Mouse (Mus musculus) brain, adult 10 weeks (tissue): ENCODE data around the gene Adssl1. TPM values are rescaled to one million over a fixed set of nuclear protein-coding genes. Genes with fewer than 3 reads are reported as not detected.

ENCODE experiments used
- polyA plus RNA-seq: library from polyadenylated mRNA; stranded (reverse); fragments of 350-450 nt; fragmentation: Illumina TruSeq; extraction: RNeasy Lipid Tissue Mini Kit (QIAGEN cat#74804); gene quantifications from one replicate; pipeline ENCODE4 v1.2.3, GENCODE M21; 2015; ENCODE audit warnings: low read depth, low replicate concordance

Gene Adssl1
- polyA plus RNA-seq = 27.5 TPM

DNA sequence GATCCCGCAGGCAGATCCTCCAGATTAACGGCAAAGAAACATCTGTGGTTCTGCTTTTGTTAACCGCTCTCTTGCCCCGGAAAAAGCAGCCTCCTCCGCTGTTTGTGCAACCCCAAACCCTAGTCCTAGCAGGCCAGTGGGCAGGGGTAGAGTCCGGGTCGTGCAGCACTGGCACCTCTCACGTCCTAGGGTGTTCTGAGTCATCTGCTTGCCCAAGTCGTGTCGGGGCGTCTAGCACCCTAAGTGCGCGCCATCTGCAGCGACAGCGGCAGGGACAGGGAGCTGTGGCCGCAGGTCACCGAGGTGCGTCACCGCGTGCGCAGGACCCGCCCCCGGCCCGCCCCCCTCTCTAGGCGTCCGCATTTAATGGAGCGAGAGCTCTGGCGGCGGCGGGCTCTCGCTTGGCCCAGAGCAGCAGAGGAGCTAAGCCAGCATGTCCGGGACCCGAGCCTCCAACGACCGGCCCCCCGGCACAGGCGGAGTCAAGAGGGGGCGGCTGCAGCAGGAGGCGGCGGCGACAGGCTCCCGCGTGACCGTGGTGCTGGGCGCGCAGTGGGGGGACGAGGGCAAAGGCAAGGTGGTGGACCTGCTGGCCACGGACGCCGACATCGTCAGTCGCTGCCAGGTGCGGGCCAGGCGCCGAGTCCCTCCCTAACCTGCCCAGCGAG is at the start of gene Adssl1:
Adssl1 (plus strand) TSS at position 360 of the 668 bp plus-strand sequence.

DNA sequence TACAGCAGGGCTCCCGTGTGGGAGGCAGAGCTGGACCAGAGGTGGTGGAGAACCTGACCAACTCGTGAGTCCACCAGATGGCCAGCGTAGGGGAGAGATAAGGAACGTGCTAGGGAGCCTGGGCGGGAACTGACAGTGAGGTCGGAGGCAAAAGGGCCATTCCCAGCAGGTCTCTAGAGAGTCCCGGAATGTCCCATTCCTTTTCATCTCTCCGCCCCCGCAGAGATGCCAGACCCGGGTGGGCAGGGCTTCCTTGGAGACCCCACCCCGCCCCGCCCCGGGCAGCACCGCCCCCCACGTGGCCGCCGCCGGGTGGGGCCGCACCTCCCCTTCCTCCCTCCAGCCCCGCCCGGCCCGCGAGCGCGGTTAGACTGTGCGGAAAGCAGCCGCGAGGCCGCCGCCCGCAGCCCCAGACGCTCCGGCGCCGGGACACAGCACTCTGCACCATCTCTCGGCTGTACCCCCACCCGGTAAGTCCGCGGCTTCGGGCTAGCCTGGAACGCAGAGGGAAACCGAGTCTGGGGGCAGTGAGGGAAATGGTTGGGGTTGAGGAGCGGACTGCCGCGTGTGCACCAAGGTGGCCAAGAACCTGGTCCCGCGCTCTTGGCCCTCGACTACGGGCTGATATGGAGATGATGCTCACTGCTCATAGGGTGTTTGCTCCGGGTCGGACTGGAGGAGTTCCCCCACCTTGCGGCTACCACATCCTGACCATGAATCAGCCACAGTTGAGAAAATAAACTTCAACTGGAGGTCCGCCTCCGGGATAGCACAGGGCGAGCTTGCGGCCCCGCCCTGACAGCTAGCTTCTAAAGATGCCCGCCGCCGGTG is 31.2 kb upstream of the Adssl1 start, which contains the start of gene Inf2:
Inf2 (plus strand) TSS at position 359 of the 831 bp plus-strand sequence.

GRCm38 (mm10) chr12:112644180-112644854 is 24.5 kb downstream of the Adssl1 start, which contains the start of gene Siva1:
Gene Siva1 (plus strand): TSS chr12:112644679.

DNA sequence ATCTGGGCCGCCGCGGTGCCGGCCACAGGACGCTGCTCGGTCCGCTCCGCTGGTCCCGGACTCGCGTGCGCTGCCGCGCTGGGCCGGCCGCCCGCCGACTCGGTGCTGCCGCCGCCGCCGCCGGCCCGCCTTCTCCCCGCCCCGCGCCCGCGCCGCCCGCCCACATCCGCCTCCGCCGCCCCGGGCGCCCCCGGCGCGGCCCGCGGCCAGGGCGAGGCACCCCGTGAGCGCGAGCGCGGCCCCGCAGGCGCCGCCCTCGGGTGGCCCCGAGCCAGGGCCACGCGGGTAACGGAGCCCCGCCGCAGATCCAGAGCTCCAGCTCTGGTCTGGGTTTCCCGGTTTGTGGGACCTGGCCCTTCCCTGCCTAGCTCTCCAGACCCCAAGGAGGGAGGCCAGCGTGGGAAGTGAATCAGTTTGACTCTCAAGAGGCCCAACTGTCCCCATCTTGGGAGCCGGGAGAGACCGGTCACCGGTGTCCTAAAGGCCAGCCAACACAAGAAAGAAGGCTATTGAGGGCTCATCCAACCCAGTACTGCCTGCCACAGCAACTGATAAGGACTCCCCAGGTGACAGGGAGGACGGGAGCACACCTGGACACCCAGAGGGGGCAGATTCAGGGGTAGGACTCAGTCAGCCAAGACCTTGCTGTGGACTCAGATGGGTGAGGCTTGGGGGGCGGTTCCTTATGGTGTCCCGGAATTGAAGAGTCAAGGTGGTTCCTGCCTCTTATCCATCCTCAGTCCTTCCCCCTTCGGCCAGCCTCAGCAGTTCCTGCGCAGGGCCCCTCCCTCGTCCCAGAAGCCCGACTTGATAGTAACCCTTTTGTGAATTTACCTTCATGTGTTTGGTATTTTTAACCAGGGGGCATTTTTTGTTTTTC is 54.5 kb downstream of the Adssl1 start, which contains the start of gene Akt1:
Akt1 (minus strand) TSS at position 753 of the 880 bp plus-strand sequence.

GRCm38 (mm10) chr12:112678555-112679026 is 58.7 kb downstream of the Adssl1 start, which contains the start of gene Zbtb42:
Gene Zbtb42 (plus strand): TSS chr12:112678828.

Other genes with a start within 250 kb of the Adssl1 start
- gene A530016L24Rik, start 130.6 kb upstream of the Adssl1 start, polyA plus RNA-seq = not detected
- gene Tmem179, start 103.3 kb upstream of the Adssl1 start, polyA plus RNA-seq = 114 TPM
- gene Inf2, start 31.3 kb upstream of the Adssl1 start, polyA plus RNA-seq = 124 TPM
- 19.1 TPM for gene Siva1, start 24.6 kb downstream of the Adssl1 start, polyA plus RNA-seq
- 129 TPM for gene Akt1, start 54.8 kb downstream of the Adssl1 start, polyA plus RNA-seq
- gene Zbtb42, start 58.8 kb downstream of the Adssl1 start, polyA plus RNA-seq = 0.97 TPM
- 91.5 TPM for gene Cep170b, start 100.4 kb downstream of the Adssl1 start, polyA plus RNA-seq
- gene Pld4, start 140.6 kb downstream of the Adssl1 start, polyA plus RNA-seq = 9.5 TPM
- gene Ahnak2, start 182.6 kb downstream of the Adssl1 start, polyA plus RNA-seq = 1.5 TPM
- gene Clba1, start 188.9 kb downstream of the Adssl1 start, polyA plus RNA-seq = 15.2 TPM
- 6.6 TPM for gene Cdca4, start 209.4 kb downstream of the Adssl1 start, polyA plus RNA-seq
- gene Gpr132, start 248.2 kb downstream of the Adssl1 start, polyA plus RNA-seq = not detected